Mouse (Mus musculus): Measurements from ENCODE around the gene Taar9. TPM values are rescaled to one million over a fixed set of nuclear protein-coding genes. Genes with fewer than 3 reads are reported as not detected.

Taar9 gene
- not detected in 2 replicates for polyA plus RNA-seq (2012; rRNA removed)

GRCm38 (mm10) chr10:24109434-24109833 lies at the start of gene Taar9:
Gene Taar9 (minus strand): TSS chr10:24109534.

GRCm38 (mm10) chr10:24149135-24149781 lies 39.9 kb upstream of the Taar9 start, which contains the start of gene Stx7:
Gene Stx7 (plus strand): TSS chr10:24149302.

GRCm38 (mm10) chr10:24101812-24102211 lies 7.5 kb downstream of the Taar9 start, which contains the start of gene Taar8c:
Gene Taar8c (minus strand): TSS chr10:24101912.

GRCm38 (mm10) chr10:24092194-24092593 lies 17.1 kb downstream of the Taar9 start, which contains the start of gene Taar8b:
Gene Taar8b (minus strand): TSS chr10:24092294.

GRCm38 (mm10) chr10:24076200-24076599 lies 33.1 kb downstream of the Taar9 start, which contains the start of gene Taar8a:
Gene Taar8a (plus strand): TSS chr10:24076500.

Other genes with a start within 250 kb of the Taar9 start
- 0.17 and 0.50 TPM in 2 replicates for gene Vnn1, start 214.8 kb downstream of the Taar9 start, polyA plus RNA-seq (2012; rRNA removed)
- not detected in 2 replicates for gene Taar1, start 189.2 kb downstream of the Taar9 start, polyA plus RNA-seq (2012; rRNA removed)
- gene Taar2, start 171.0 kb downstream of the Taar9 start, polyA plus RNA-seq (2012; rRNA removed), result not detected in 2 replicates
- gene Taar3, start 160.0 kb downstream of the Taar9 start, polyA plus RNA-seq (2012; rRNA removed), result not detected in 2 replicates
- not detected in 2 replicates for gene Taar4, start 149.0 kb downstream of the Taar9 start, polyA plus RNA-seq (2012; rRNA removed)
- gene Taar5, start 138.8 kb downstream of the Taar9 start, polyA plus RNA-seq (2012; rRNA removed), result 0.18 and 0.93 TPM in 2 replicates
- gene Taar6, start 123.9 kb downstream of the Taar9 start, polyA plus RNA-seq (2012; rRNA removed), result not detected in 2 replicates
- not detected in 2 replicates for gene Taar7a, start 116.1 kb downstream of the Taar9 start, polyA plus RNA-seq (2012; rRNA removed)
- not detected in 2 replicates for gene Taar7b, start 109.6 kb downstream of the Taar9 start, polyA plus RNA-seq (2012; rRNA removed)
- gene Taar7d, start 82.3 kb downstream of the Taar9 start, polyA plus RNA-seq (2012; rRNA removed), result not detected in 2 replicates
- not detected in 2 replicates for gene Taar7e, start 71.9 kb downstream of the Taar9 start, polyA plus RNA-seq (2012; rRNA removed)
- not detected in 2 replicates for gene Taar7f, start 60.0 kb downstream of the Taar9 start, polyA plus RNA-seq (2012; rRNA removed)
- gene Taar8a, start 33.0 kb downstream of the Taar9 start, polyA plus RNA-seq (2012; rRNA removed), result not detected in 2 replicates
- not detected in 2 replicates for gene Taar8b, start 17.2 kb downstream of the Taar9 start, polyA plus RNA-seq (2012; rRNA removed)
- gene Taar8c, start 7.6 kb downstream of the Taar9 start, polyA plus RNA-seq (2012; rRNA removed), result not detected in 2 replicates
- 160 and 189 TPM in 2 replicates for gene Stx7, start 39.8 kb upstream of the Taar9 start, polyA plus RNA-seq (2012; rRNA removed)
- 3.6 and 11.7 TPM in 2 replicates for gene Moxd1, start 114.0 kb upstream of the Taar9 start, polyA plus RNA-seq (2012; rRNA removed)

Data from central nervous system, embryonic 14 days (tissue).